Mouse (Mus musculus) adrenal gland, postnatal 10 days (tissue): ENCODE measurements around the gene Gpr179. TPM values are rescaled to one million over a fixed set of nuclear protein-coding genes. Genes with fewer than 3 reads are reported as not detected.
"Not testable (repeated sequence)": the region's sequence is repeated elsewhere in the genome, so short reads cannot be mapped to it uniquely, and the experiment has no call there.

ENCODE experiments used
- DNase-seq: peaks from one replicate; pipeline ENCODE4 v3.0.0; 2021; ENCODE audit warnings: mixed read lengths
- total RNA-seq, 2 experiments: library from RNA; stranded (reverse); gene quantifications; 2 replicates each; pipeline ENCODE4 v1.2.3; 2021

Gene Gpr179
- total RNA-seq, 2 experiments from 2014 or later: 3.0 to 3.4 TPM

- DNase-seq: no peak
Observed at GRCm38 (mm10) chr11:97355247-97355646, 3.4 kb upstream of the Gpr179 start.

- DNase-seq: no peak
Observed at GRCm38 (mm10) chr11:97354646-97355045, 2.8 kb upstream of the Gpr179 start.

- no peak for DNase-seq
Observed at GRCm38 (mm10) chr11:97352935-97353597, 1.2 kb upstream of the Gpr179 start.

DNA sequence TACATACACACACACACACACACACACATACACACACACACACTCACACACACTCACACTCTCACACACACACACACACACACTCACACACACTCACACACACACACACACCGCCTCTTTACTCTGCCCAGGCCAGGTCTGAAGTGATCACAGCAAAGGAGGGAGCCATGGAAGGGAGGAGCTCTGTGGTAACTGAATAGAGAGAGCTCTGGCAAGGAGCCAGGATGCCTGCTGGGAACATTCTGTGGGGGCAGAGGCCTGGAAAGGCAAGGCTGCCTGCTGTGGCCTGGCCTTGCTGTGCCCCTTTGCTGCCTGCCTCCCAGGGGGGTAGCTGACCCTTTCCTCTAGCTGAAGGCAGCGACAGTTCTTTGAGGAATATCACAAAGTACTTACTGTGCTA is 1.8 kb downstream of the Gpr179 start:
- DNase-seq: peak; percentile 87

GRCm38 (mm10) chr11:97347291-97347690 is 4.6 kb downstream of the Gpr179 start:
- DNase-seq: peak; percentile 40

- DNase-seq: no peak
Observed at GRCm38 (mm10) chr11:97346383-97346782, 5.5 kb downstream of the Gpr179 start.

- no peak for DNase-seq
Observed at GRCm38 (mm10) chr11:97345446-97345845, 6.4 kb downstream of the Gpr179 start.

DNA sequence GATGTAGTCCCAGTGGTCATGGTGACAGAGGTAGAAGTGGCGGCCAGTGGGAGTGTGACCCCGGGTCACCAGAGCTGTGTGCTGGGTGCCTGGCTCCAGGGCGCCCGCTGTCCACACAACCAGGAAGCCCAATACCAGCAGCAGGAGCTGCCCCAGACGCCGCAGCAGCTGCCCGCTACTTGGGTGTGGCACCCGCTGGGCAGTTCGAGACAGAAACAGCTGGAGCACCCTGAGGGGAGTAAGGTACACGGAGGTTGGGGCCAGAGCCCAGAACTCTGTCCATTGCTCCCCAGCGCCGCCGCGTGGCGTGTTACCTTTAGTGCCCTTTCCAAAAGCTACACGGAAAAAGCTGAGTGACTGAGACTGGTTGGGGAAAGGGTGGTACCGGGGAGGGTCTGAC is 8.3 kb downstream of the Gpr179 start:
- DNase-seq: peak; percentile 62

GRCm38 (mm10) chr11:97343175-97343574 is 8.7 kb downstream of the Gpr179 start:
- DNase-seq: no peak

DNA sequence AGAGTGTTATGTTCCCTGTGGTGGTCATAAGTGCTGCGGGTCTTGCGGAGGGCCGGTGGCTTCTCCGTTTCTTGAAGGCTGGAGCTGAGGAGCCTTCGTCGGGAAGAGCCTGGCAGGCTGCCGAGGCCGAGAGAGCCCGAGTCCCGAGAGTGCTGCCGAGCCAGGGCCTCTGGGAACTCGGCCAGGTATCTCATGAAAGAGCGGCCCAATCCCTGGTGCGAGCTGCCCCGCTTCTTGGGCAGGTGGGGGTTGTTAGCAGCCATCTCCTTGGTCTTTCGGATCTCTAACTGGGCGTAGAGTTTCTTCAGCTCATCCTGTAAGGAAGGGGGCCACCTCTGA is 12.9 kb downstream of the Gpr179 start:
- DNase-seq: peak; percentile 84

DNA sequence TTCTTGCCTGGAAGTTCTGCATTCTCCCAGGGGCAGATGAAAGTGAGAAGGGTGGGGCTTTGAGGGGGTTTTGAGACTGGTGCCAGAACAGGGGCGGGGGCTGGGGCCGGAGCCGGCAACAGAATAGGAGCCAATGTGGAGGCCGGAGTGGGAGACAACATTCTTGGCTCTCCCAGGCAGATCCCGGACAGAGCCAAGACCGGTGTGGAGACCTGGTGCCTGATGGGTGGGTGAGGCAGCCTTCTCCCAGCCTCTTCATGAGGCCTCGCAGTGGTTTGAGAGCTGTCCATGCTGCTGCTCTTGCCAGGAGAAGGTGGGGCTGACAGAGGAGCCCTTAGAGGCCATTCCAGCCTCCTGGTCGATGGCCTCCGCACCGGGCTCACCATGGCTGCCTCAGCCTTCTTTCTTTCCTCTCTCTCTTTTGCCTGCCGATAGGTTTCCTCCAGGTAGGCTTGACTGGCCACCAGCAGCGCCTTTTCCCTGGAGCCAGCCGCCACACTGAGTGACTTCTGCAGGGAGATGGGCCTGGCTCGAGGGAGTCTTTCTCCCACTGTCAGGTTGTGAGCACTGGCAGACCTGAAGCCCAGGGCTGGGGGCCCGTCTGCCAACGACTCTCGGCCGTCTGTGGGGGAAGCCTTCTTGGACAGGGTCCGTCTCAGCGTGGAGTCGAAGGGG is 13.4 kb downstream of the Gpr179 start:
- DNase-seq: no peak

GRCm38 (mm10) chr11:97337363-97337762 is 14.5 kb downstream of the Gpr179 start:
- DNase-seq: no peak

GRCm38 (mm10) chr11:97336751-97337345 is 15.0 kb downstream of the Gpr179 start:
- no peak for DNase-seq

- no peak for DNase-seq
Observed at GRCm38 (mm10) chr11:97336238-97336637, 15.6 kb downstream of the Gpr179 start.

- no peak for DNase-seq
Observed at GRCm38 (mm10) chr11:97334400-97334799, 17.5 kb downstream of the Gpr179 start.

- no peak for DNase-seq
Observed at GRCm38 (mm10) chr11:97333896-97334295, 18.0 kb downstream of the Gpr179 start.

- no peak for DNase-seq
Observed at GRCm38 (mm10) chr11:97333044-97333443, 18.8 kb downstream of the Gpr179 start.

GRCm38 (mm10) chr11:97331231-97332190 is 20.4 kb downstream of the Gpr179 start:
- peak; percentile 48 for DNase-seq

DNA sequence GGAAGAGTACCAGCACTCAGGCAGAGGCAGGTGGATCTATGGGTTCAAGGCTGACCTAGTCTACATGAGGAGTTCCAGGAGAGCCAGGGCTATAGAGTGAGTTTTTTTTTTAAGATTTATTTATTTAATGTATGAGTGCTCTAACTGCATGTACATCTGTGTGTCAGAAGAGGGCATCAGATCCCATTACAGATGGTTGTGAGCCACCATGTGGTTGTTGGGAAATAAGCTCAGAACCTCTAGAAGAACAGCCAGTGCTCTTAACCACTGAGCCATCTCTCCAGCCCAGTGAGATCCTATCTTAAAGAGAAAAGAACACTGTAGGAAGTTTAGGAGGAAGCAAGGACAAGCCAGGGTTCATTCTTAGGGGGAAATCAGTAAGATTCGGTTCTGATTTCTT is 21.6 kb downstream of the Gpr179 start:
- DNase-seq: no peak

- peak; percentile 78 for DNase-seq
Observed at GRCm38 (mm10) chr11:97328148-97328547, 23.7 kb downstream of the Gpr179 start.

DNA sequence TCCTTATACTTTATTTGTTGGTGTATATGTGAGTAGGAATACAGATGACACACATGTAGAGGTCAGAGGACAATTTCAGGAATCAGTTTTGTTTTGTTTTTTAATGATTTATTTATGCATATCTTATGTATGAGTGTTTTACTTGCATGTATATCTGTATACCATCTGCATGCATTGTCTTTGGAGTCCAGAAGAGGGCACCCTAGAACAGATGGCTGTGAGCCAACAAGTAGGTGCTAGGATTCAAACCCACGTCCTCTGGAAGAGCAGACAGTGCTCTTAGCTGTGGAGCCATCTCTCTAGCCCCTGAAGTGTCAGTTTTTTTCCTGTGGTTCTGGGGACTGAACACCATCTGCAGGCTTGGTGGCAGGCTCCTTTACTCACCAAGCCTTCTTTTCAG is 26.7 kb downstream of the Gpr179 start:
- no peak for DNase-seq

GRCm38 (mm10) chr11:97321894-97322600 is 29.8 kb downstream of the Gpr179 start:
- not testable (repeated sequence) for DNase-seq
